Mouse (Mus musculus) lung, adult 2 months (tissue): ENCODE measurements around the gene Itga8.

Experiments used
- CTCF ChIP-seq: fragments of 200-500 bp; IDR thresholded peaks from 2 replicates; pipeline ENCODE4 v1.5.1; 2011; ENCODE audit warnings: mild to moderate bottlenecking, low read length, control low read depth; ENCODE audit not compliant: insufficient read depth
- POLR2A ChIP-seq: fragments of 200-500 bp; IDR thresholded peaks from 2 replicates; pipeline ENCODE4 v1.6.1; 2011; ENCODE audit warnings: low read depth, mild to moderate bottlenecking, control low read depth, low read length, borderline replicate concordance; ENCODE audit errors: extremely low read depth

DNA sequence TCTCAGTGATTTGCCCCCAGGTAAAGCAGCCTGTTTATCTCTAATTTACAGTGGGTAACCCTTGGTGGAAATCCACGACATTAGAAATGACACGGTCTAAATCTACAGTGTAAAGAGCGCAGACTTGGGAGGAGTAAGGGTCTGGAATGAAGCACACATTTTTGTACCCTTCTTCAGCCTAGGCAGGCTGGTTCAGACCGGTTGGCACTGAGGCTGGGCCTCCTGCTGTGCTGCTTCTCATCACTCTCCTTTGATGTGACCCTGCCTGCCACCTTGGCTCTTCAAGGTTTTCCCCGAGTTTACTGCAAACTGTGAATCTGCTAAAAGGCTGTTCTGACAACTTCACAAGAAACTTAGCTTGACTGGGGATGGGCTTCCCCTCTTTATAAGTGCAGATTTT is 95.8 kb downstream of the Itga8 start:
- TF ChIP-seq CTCF (no peak), POLR2A (no peak)
